Mouse (Mus musculus): ENCODE data around the gene Ctcf. TPM values are rescaled to one million over a fixed set of nuclear protein-coding genes. Genes with fewer than 3 reads are reported as not detected.
A peak's percentile ranks its signal among the peaks of the same experiment; 100 is the strongest.

Gene Ctcf
- total RNA-seq, 1 experiment: 65.5 TPM

DNA sequence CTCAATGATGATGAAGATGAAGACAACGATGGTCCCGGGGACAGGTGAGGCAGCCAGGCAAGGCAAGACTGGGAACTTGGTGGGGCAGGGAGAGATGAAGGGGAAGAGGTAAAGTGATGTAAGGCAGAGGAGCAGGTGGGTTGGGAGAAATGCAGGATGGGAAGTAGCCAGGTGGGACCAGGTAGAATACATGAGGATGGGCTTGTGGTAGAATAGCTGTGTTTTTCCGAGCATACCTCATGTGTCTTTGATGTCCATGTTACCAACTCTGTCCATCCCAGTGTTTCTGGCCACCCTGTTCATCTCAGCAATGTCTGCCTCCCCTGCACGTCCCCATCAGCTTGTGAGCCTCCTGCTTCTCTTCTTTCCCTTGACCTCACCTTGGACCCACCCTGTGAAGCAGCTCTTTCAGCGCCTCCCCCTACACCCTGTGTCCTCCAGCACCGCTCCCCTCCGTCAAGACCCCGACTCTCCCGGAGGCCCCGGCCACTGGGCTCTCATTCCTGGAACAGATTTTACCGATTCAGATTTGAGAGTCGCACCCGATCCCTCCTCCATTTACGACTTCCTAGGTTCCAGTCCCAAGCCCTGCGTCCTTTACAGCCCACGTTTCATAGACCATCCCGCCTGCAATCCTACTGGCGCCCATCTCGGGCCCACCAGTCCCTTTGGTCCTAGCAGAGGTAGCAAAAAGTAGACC lies 17.3 kb upstream of the Ctcf start:
- H3K36me3 ChIP-seq (ENCODE audit: control insufficient read depth, insufficient read depth, low read length, poor library complexity, severe bottlenecking): peaks cover 28% of the 10 kb centered on the region; the same call in 1 of the 2 replicates

DNA sequence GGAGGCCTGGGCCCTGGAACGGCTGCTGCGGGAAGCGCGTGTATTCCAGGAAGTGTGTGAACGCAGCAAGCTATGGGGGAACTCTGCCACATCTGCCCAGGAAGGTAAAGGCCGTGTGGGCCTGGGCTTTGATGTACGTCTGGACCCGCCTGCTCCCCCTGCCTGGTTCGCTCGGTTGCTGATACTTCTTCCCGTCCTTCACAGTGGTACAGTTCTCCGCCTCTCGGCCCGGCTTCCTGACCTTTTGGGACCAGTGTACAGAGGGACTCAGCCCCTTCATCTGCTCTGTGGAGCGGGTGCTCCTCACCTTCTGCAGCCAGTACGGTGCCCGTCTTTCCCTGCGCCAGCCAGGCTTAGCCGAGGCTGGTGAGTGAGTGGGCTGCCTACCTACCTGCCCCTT lies 16.2 kb upstream of the Ctcf start:
- H3K9me3 ChIP-seq (ENCODE audit: control insufficient read depth, insufficient read depth, low read depth, low read length): no peaks in the 10 kb centered on the region
- TF ChIP-seq HCFC1 (IDR thresholded peaks at IDR 0.05; ENCODE audit: borderline replicate concordance, insufficient read depth, low read length) (no peak), ZC3H11A (IDR thresholded peaks at IDR 0.05; ENCODE audit: borderline replicate concordance, low read depth, low read length) (no peak), MAFK (IDR thresholded peaks at IDR 0.05; ENCODE audit: insufficient read depth, low read depth, low read length) (no peak), ZNF384 (IDR thresholded peaks at IDR 0.05; ENCODE audit: low read depth, low read length) (no peak), CHD2 (IDR thresholded peaks at IDR 0.05; ENCODE audit: low read depth, low read length) (no peak)
- DNase-seq (ENCODE audit: low read depth, low spot score): no peak
- H3K36me3 ChIP-seq (ENCODE audit: control insufficient read depth, insufficient read depth, low read length, poor library complexity, severe bottlenecking): peaks cover 28% of the 10 kb centered on the region; the same call in 1 of the 2 replicates
- no peak overlapping the region for H3K27ac ChIP-seq (ENCODE audit: insufficient read depth, low read depth, low read length, poor library complexity, severe bottlenecking)
- in situ Hi-C loops (cut with MboI; ENCODE audit: low sequenced_read_pairs in 2 of 2, unreplicated experiment in 2 of 2): no loop called here
- peak overlapping the region in 1 of 2 experiments; percentile 42; a peak in 2 of 4 replicates for H3K4me3 ChIP-seq (ENCODE audit: insufficient read depth in 1 of 2, low read depth in 1 of 2, low read length in 2 of 2, poor library complexity in 1 of 2, severe bottlenecking in 1 of 2)
- H3K4me1 ChIP-seq (ENCODE audit: control insufficient read depth in 2 of 2, insufficient read depth in 2 of 2, low read length in 2 of 2, poor library complexity in 1 of 2): peaks cover 0 to 28% of the 10 kb centered on the region in 2 experiments; a peak in 2 of 4 replicates
- H3K9ac ChIP-seq (ENCODE audit: insufficient read depth, low read depth, low read length, poor library complexity, severe bottlenecking): no peak overlapping the region

More for the DNA sequence above, 17.3 kb upstream of the Ctcf start:
- no peak for TF ChIP-seq ZC3H11A (IDR thresholded peaks at IDR 0.05; ENCODE audit: borderline replicate concordance, low read depth, low read length)
- no peak for TF ChIP-seq MAFK (IDR thresholded peaks at IDR 0.05; ENCODE audit: insufficient read depth, low read depth, low read length)
- no peak for TF ChIP-seq CHD2 (IDR thresholded peaks at IDR 0.05; ENCODE audit: low read depth, low read length)
- TF ChIP-seq ZNF384 (IDR thresholded peaks at IDR 0.05; ENCODE audit: low read depth, low read length): no peak
- TF ChIP-seq HCFC1 (IDR thresholded peaks at IDR 0.05; ENCODE audit: borderline replicate concordance, insufficient read depth, low read length): no peak
- Histone ChIP-seq H3K27ac (ENCODE audit: insufficient read depth, low read depth, low read length, poor library complexity, severe bottlenecking) (no peak overlapping the region), H3K9ac (ENCODE audit: insufficient read depth, low read depth, low read length, poor library complexity, severe bottlenecking) (no peak overlapping the region), H3K4me3 (ENCODE audit: insufficient read depth in 1 of 2, low read depth in 1 of 2, low read length in 2 of 2, poor library complexity in 1 of 2, severe bottlenecking in 1 of 2) (no peak overlapping the region), H3K4me1 (ENCODE audit: control insufficient read depth in 2 of 2, insufficient read depth in 2 of 2, low read length in 2 of 2, poor library complexity in 1 of 2) (peaks cover 0 to 20% of the 10 kb centered on the region in 2 experiments; a peak in 2 of 4 replicates), H3K9me3 (ENCODE audit: control insufficient read depth, insufficient read depth, low read depth, low read length) (no peaks in the 10 kb centered on the region)
- in situ Hi-C loops (cut with MboI; ENCODE audit: low sequenced_read_pairs in 2 of 2, unreplicated experiment in 2 of 2): no loop called here
- DNase-seq (ENCODE audit: low read depth, low spot score): no peak

DNA sequence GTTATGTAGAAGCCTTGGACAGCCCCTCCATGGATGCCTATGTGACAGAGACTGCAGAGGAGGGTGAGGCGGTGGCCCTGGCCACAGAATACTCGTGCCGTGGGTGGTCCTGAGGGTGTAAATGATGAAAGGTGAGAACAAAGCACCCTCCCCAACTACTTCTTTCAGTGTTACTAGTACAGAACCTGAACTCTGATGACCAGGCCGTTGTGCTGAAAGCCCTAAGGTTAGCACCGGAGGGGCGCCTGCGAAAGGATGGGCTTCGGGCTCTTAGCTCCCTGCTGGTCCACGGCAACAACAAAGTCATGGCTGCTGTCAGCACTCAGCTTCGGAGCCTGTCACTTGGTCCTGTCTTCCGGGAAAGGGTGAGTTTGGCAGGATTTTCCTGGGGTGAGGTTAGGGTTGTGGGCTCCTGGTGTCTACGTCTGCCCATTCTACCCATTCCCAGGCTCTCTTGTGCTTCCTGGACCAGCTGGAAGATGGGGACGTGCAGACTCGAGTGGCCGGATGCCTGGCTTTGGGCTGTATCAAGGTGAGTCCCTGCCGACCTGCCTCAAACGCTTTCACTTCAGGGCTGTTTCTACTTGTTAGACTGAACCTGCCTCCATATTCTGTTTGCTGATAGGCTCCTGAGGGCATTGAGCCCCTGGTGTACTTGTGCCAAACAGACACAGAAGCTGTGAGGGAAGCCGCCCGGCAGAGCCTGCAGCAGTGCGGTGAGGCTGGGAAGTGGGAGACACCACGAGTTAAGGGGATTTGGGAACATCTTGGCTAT lies 15.2 kb upstream of the Ctcf start:
- no peak overlapping the region for H3K4me3 ChIP-seq (ENCODE audit: insufficient read depth in 1 of 2, low read depth in 1 of 2, low read length in 2 of 2, poor library complexity in 1 of 2, severe bottlenecking in 1 of 2)
- H3K4me1 ChIP-seq (ENCODE audit: control insufficient read depth in 2 of 2, insufficient read depth in 2 of 2, low read length in 2 of 2, poor library complexity in 1 of 2): peaks cover 0 to 28% of the 10 kb centered on the region in 2 experiments; a peak in 2 of 4 replicates
- in situ Hi-C loops (cut with MboI; ENCODE audit: low sequenced_read_pairs in 2 of 2, unreplicated experiment in 2 of 2): no loop called here
- no peak for DNase-seq (ENCODE audit: low read depth, low spot score)
- no peak overlapping the region for H3K9ac ChIP-seq (ENCODE audit: insufficient read depth, low read depth, low read length, poor library complexity, severe bottlenecking)
- H3K9me3 ChIP-seq (ENCODE audit: control insufficient read depth, insufficient read depth, low read depth, low read length): no peaks in the 10 kb centered on the region
- H3K36me3 ChIP-seq (ENCODE audit: control insufficient read depth, insufficient read depth, low read length, poor library complexity, severe bottlenecking): peaks cover 22% of the 10 kb centered on the region; the same call in 1 of the 2 replicates
- TF ChIP-seq CHD2 (IDR thresholded peaks at IDR 0.05; ENCODE audit: low read depth, low read length): no peak
- no peak for TF ChIP-seq ZNF384 (IDR thresholded peaks at IDR 0.05; ENCODE audit: low read depth, low read length)
- TF ChIP-seq MAFK (IDR thresholded peaks at IDR 0.05; ENCODE audit: insufficient read depth, low read depth, low read length): no peak
- no peak for TF ChIP-seq HCFC1 (IDR thresholded peaks at IDR 0.05; ENCODE audit: borderline replicate concordance, insufficient read depth, low read length)
- no peak for TF ChIP-seq ZC3H11A (IDR thresholded peaks at IDR 0.05; ENCODE audit: borderline replicate concordance, low read depth, low read length)
- no peak overlapping the region for H3K27ac ChIP-seq (ENCODE audit: insufficient read depth, low read depth, low read length, poor library complexity, severe bottlenecking)

- no peak overlapping the region for H3K27ac ChIP-seq (ENCODE audit: insufficient read depth, low read depth, low read length, poor library complexity, severe bottlenecking)
- in situ Hi-C loops (cut with MboI; ENCODE audit: low sequenced_read_pairs in 2 of 2, unreplicated experiment in 2 of 2): no loop called here
- peaks cover 0 to 28% of the 10 kb centered on the region in 2 experiments; a peak in 2 of 4 replicates for H3K4me1 ChIP-seq (ENCODE audit: control insufficient read depth in 2 of 2, insufficient read depth in 2 of 2, low read length in 2 of 2, poor library complexity in 1 of 2)
- H3K9ac ChIP-seq (ENCODE audit: insufficient read depth, low read depth, low read length, poor library complexity, severe bottlenecking): no peak overlapping the region
- DNase-seq (ENCODE audit: low read depth, low spot score): no peak
- no peaks in the 10 kb centered on the region for H3K9me3 ChIP-seq (ENCODE audit: control insufficient read depth, insufficient read depth, low read depth, low read length)
- peaks cover 19% of the 10 kb centered on the region; the same call in 1 of the 2 replicates for H3K36me3 ChIP-seq (ENCODE audit: control insufficient read depth, insufficient read depth, low read length, poor library complexity, severe bottlenecking)
- TF ChIP-seq HCFC1 (IDR thresholded peaks at IDR 0.05; ENCODE audit: borderline replicate concordance, insufficient read depth, low read length): no peak
- TF ChIP-seq ZC3H11A (IDR thresholded peaks at IDR 0.05; ENCODE audit: borderline replicate concordance, low read depth, low read length): no peak
- TF ChIP-seq CHD2 (IDR thresholded peaks at IDR 0.05; ENCODE audit: low read depth, low read length): no peak
- H3K4me3 ChIP-seq (ENCODE audit: insufficient read depth in 1 of 2, low read depth in 1 of 2, low read length in 2 of 2, poor library complexity in 1 of 2, severe bottlenecking in 1 of 2): no peak overlapping the region
These were observed 14.5 kb upstream of the Ctcf start for GRCm38 (mm10) chr8:105621841-105622240.

Data from ES-E14 (cell line).